Mouse (Mus musculus): Measurements from ENCODE around the gene Por. TPM values are rescaled to one million over a fixed set of nuclear protein-coding genes. Genes with fewer than 3 reads are reported as not detected.

Por gene
- total RNA-seq, 2 experiments from 2014 or later: 300 to 324 TPM

GRCm38 (mm10) chr5:135772519-135772918 is 102.7 kb downstream of the Por start:
- DNase-seq: no peak

DNA sequence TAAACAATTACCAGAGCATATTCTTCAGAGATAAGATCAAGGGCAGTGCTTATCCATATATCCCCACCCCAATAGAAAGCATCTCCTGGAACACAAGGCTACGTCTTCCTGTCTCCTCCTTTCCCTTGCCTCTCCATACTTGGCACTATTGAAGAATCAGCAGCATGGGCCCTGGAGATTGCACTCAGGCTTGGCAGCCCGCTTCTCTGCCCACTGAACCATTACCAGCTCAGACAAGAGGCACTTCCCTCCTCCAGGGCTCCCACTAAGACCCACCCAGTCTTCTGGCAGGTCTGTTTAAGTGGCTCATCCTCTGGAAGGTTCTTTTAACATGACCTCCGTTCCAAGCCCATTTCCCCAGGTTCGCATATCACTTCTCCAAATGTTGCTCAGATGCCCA is 106.7 kb downstream of the Por start:
- no peak for DNase-seq

GRCm38 (mm10) chr5:135777796-135778470 is 108.1 kb downstream of the Por start, which contains the start of gene Styxl1:
Gene Styxl1 (minus strand): TSS chr5:135778385.
- DNase-seq: peak; percentile 59 to 60

DNA sequence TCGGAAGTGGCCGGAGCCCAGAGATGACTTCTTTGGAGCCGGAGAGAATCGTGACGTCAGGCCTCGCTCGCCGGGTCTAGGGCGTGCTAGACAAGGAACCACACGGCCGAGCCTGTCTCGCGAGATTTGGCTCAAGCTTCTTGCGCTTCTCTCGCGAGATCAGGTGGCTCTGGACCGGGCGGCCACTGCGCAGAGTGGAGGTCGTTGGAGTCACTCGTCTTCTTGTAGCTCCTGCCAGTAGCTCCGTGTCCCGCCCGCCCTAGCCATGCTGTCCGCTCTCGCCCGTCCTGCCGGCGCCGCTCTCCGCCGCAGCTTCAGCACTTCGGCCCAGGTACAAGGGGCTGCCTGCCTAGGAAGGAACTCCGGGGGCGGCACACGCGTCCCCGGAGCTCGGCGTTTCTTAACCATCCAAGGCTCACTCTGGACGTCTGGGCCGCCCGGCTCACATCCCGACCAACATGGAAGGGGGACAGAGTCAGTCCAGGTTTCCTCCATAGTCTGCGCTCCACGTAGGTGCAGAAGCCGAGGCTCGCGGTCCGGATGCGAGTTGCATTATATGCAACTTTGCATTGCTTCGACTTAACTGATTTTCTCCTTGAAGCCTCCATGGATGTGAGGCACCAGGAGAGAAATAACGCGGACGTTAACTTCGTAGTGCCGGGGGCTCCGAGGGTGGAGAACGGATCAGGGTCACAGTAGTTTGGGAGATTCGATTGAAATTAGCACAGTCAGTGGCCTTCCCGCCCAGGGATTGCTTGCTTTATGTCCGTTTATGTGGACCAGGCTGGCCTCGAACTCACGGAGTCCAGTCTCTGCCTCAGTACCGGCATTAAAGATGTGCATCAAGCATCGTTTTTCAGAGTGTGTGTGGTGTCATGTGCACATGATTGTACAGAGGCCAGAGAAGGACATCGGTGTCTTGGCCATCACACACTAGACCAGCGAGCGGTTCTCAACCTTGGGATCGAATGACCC is 108.9 kb downstream of the Por start, which contains the start of gene Mdh2:
Mdh2 (plus strand) TSS at position 10 of the 975 bp plus-strand sequence.
- peak; percentile 99 to 100 for DNase-seq

GRCm38 (mm10) chr5:135780331-135780730 is 110.5 kb downstream of the Por start:
- DNase-seq: no peak

GRCm38 (mm10) chr5:135782901-135783300 is 113.1 kb downstream of the Por start:
- no peak for DNase-seq

Small RNA genes within 50 kb of the gene (microRNA-seq; reads per million reads assigned to microRNA genes)
- not detected for gene Mir7034

Other genes with a start within 250 kb of the Por start
- 10 to 100 TPM; 20.0 to 28.0 TPM for gene Hip1, start 124.9 kb upstream of the Por start, total RNA-seq (2021)
- gene Ccl26, start 106.5 kb upstream of the Por start, total RNA-seq (2021): not detected
- gene Ccl24, start 97.0 kb upstream of the Por start, total RNA-seq (2021): under 1 TPM; 0.73 to 0.82 TPM
- gene Rhbdd2, start 37.4 kb upstream of the Por start, total RNA-seq (2021): 10 to 100 TPM; 46.9 to 48.8 TPM
- gene Tmem120a, start 74.4 kb downstream of the Por start, total RNA-seq (2021): 10 to 100 TPM; 55.5 to 59.9 TPM
- gene Styxl1, start 108.4 kb downstream of the Por start, total RNA-seq (2021): under 1 TPM; 0.33 to 0.83 TPM
- gene Mdh2, start 108.4 kb downstream of the Por start, total RNA-seq (2021): 100 to 1,000 TPM; 489 to 545 TPM
- 1 to 10 TPM; 1.6 to 3.4 TPM for gene Srrm3, start 136.9 kb downstream of the Por start, total RNA-seq (2021)
- 100 to 1,000 TPM in 1 of 2 experiments, 10 to 100 TPM in 1; 85.2 to 330 TPM for gene Hspb1, start 217.9 kb downstream of the Por start, total RNA-seq (2021)